Mouse (Mus musculus) embryonic facial prominence, embryonic 12.5 days (tissue): Measurements from ENCODE around the gene Sfxn1. TPM values are rescaled to one million over a fixed set of nuclear protein-coding genes. Genes with fewer than 3 reads are reported as not detected.

Experiments
- ATAC-seq: fragments of 200-750 bp; cut with Nextera tagmentation; 2 replicates; pipeline ENCODE4 v1.8.0; 2017; ENCODE audit not compliant: insufficient number of reproducible peaks, insufficient read depth, low FRiP score, low TSS enrichment
- H3K27ac ChIP-seq: fragments of 300-500 bp; sonication (generic); 2 replicates; pipeline ENCODE4 v1.5.1; 2016; ENCODE audit warnings: mild to moderate bottlenecking
- H3K27me3 ChIP-seq: fragments of 300-500 bp; sonication (generic); 2 replicates; pipeline ENCODE4 v1.6.1; 2016; ENCODE audit warnings: mild to moderate bottlenecking, moderate library complexity
- H3K36me3 ChIP-seq: fragments of 300-500 bp; sonication (generic); 2 replicates; pipeline ENCODE4 v1.6.1; 2016; ENCODE audit warnings: mild to moderate bottlenecking
- H3K4me1 ChIP-seq: fragments of 300-500 bp; sonication (generic); 2 replicates; pipeline ENCODE4 v1.6.1; 2016
- H3K4me2 ChIP-seq: fragments of 300-500 bp; sonication (generic); replicated peaks from 2 replicates; pipeline ENCODE4 v1.6.1; 2016; ENCODE audit warnings: mild to moderate bottlenecking, moderate library complexity
- H3K4me3 ChIP-seq: fragments of 300-500 bp; sonication (generic); 2 replicates; pipeline ENCODE4 v1.5.1; 2016; ENCODE audit warnings: mild to moderate bottlenecking
- H3K9ac ChIP-seq: fragments of 300-500 bp; sonication (generic); 2 replicates; pipeline ENCODE4 v1.6.1; 2016; ENCODE audit warnings: mild to moderate bottlenecking, moderate library complexity
- H3K9me3 ChIP-seq: fragments of 300-500 bp; sonication (generic); 2 replicates; pipeline ENCODE4 v1.6.1; 2016; ENCODE audit warnings: mild to moderate bottlenecking, moderate library complexity
- WGBS: fragments of 180-500 bp; shearing (Covaris S2); methylation state at CpG from one replicate; pipeline ENCODE4 v1.1.7; 2016; 5-methylcytosine and 5-hydroxymethylcytosine counted together
- polyA plus RNA-seq: library from polyadenylated mRNA; unstranded; fragments of >200 nt; fragmentation: Nextera tagmentation; extraction: Ambion mirVana; gene quantifications from 2 replicates; pipeline ENCODE4 v1.2.1, GENCODE M21; 2016

The Sfxn1 gene
- 67.0 and 67.1 TPM in 2 replicates for polyA plus RNA-seq

- H3K36me3 ChIP-seq: no peaks in the 10 kb centered on the region
- peak within 1 kb of the TSS; percentile 75 for H3K9ac ChIP-seq
- no peaks in the 10 kb centered on the region for H3K27me3 ChIP-seq
- peaks cover 9% of the 10 kb centered on the region; the same call in 1 of the 2 replicates for H3K4me1 ChIP-seq
- H3K27ac ChIP-seq: peak within 1 kb of the TSS; percentile 72
- H3K4me2 ChIP-seq: peak within 1 kb of the TSS; percentile 68
- H3K9me3 ChIP-seq: no peaks in the 10 kb centered on the region
- peak; percentile 85 for ATAC-seq
- peak within 1 kb of the TSS; percentile 68 for H3K4me3 ChIP-seq
- WGBS: under 1% methylated on average over 55 of the region's 74 CpGs
Measured at GRCm38 (mm10) chr13:54071606-54072331, at the start of gene Sfxn1. Gene Sfxn1, plus strand, starts transcription at chr13:54071869.

- 38% methylated on average over 5 of the region's 5 CpGs for WGBS
- Histone ChIP-seq H3K36me3 (no peaks in the 10 kb centered on the region), H3K27ac (no peak overlapping the region), H3K9me3 (no peaks in the 10 kb centered on the region), H3K4me2 (no peak overlapping the region), H3K4me1 (no peaks in the 10 kb centered on the region), H3K9ac (no peak overlapping the region), H3K4me3 (no peak overlapping the region), H3K27me3 (no peaks in the 10 kb centered on the region)
- no peak for ATAC-seq
Measured at GRCm38 (mm10) chr13:54023311-54023710, 48.4 kb upstream of the Sfxn1 start.

GRCm38 (mm10) chr13:54027079-54027478 is 44.6 kb upstream of the Sfxn1 start:
- Histone ChIP-seq H3K27ac (no peak overlapping the region), H3K27me3 (no peaks in the 10 kb centered on the region), H3K9me3 (no peaks in the 10 kb centered on the region), H3K4me1 (no peaks in the 10 kb centered on the region), H3K4me2 (no peak overlapping the region), H3K9ac (no peak overlapping the region), H3K36me3 (no peaks in the 10 kb centered on the region), H3K4me3 (no peak overlapping the region)
- 78% methylated on average over 7 of the region's 7 CpGs for WGBS
- ATAC-seq: no peak

GRCm38 (mm10) chr13:54033653-54034052 is 38.0 kb upstream of the Sfxn1 start:
- no peaks in the 10 kb centered on the region for H3K36me3 ChIP-seq
- no peak for ATAC-seq

GRCm38 (mm10) chr13:54035541-54035940 is 36.1 kb upstream of the Sfxn1 start:
- WGBS: 80% methylated on average over 1 of the region's 1 CpGs
- H3K4me1 ChIP-seq: no peaks in the 10 kb centered on the region
- H3K9ac ChIP-seq: no peak overlapping the region
- H3K36me3 ChIP-seq: no peaks in the 10 kb centered on the region
- H3K4me2 ChIP-seq: no peak overlapping the region
- H3K27ac ChIP-seq: no peak overlapping the region
- ATAC-seq: no peak
- no peaks in the 10 kb centered on the region for H3K27me3 ChIP-seq
- H3K9me3 ChIP-seq: no peaks in the 10 kb centered on the region
- H3K4me3 ChIP-seq: no peak overlapping the region

More at GRCm38 (mm10) chr13:54033653-54034052, 38.0 kb upstream of the Sfxn1 start:
- H3K9me3 ChIP-seq: no peaks in the 10 kb centered on the region
- H3K4me2 ChIP-seq: no peak overlapping the region
- WGBS: 76% methylated on average over 4 of the region's 4 CpGs
- no peaks in the 10 kb centered on the region for H3K27me3 ChIP-seq
- H3K4me3 ChIP-seq: no peak overlapping the region
- no peaks in the 10 kb centered on the region for H3K4me1 ChIP-seq
- no peak overlapping the region for H3K9ac ChIP-seq
- no peak overlapping the region for H3K27ac ChIP-seq

GRCm38 (mm10) chr13:54037936-54038335 is 33.7 kb upstream of the Sfxn1 start:
- H3K4me3 ChIP-seq: no peak overlapping the region
- H3K9me3 ChIP-seq: no peaks in the 10 kb centered on the region
- H3K4me1 ChIP-seq: no peaks in the 10 kb centered on the region
- H3K27me3 ChIP-seq: no peaks in the 10 kb centered on the region
- no peaks in the 10 kb centered on the region for H3K36me3 ChIP-seq
- H3K27ac ChIP-seq: no peak overlapping the region
- 88% methylated on average over 4 of the region's 4 CpGs for WGBS
- H3K4me2 ChIP-seq: no peak overlapping the region
- H3K9ac ChIP-seq: no peak overlapping the region
- no peak for ATAC-seq

GRCm38 (mm10) chr13:54040256-54040655 is 31.4 kb upstream of the Sfxn1 start:
- Histone ChIP-seq H3K36me3 (no peaks in the 10 kb centered on the region), H3K27me3 (no peaks in the 10 kb centered on the region), H3K9me3 (no peaks in the 10 kb centered on the region), H3K27ac (no peak overlapping the region), H3K4me2 (no peak overlapping the region), H3K4me3 (no peak overlapping the region), H3K4me1 (0 out of 2 replicates have a peak, but pooled peaks cover 4% of the 10 kb centered on the region), H3K9ac (no peak overlapping the region)
- no peak for ATAC-seq
- WGBS: 93% methylated on average over 2 of the region's 2 CpGs

- no peak for ATAC-seq
- H3K4me3 ChIP-seq: no peak overlapping the region
- H3K36me3 ChIP-seq: no peaks in the 10 kb centered on the region
- no peak overlapping the region for H3K9ac ChIP-seq
- H3K27ac ChIP-seq: no peak overlapping the region
- peaks cover 7% of the 10 kb centered on the region; the same call in 1 of the 2 replicates for H3K4me1 ChIP-seq
- H3K9me3 ChIP-seq: no peaks in the 10 kb centered on the region
- peaks cover 12% of the 10 kb centered on the region for H3K27me3 ChIP-seq
- WGBS: 83% methylated on average over 7 of the region's 7 CpGs
- no peak overlapping the region for H3K4me2 ChIP-seq
Measured at GRCm38 (mm10) chr13:54048679-54049352, 22.9 kb upstream of the Sfxn1 start.

GRCm38 (mm10) chr13:54051641-54052040 is 20.0 kb upstream of the Sfxn1 start:
- H3K4me3 ChIP-seq: no peak overlapping the region

GRCm38 (mm10) chr13:54054962-54055361 is 16.7 kb upstream of the Sfxn1 start:
- 1% methylated on average over 20 of the region's 20 CpGs for WGBS

More at GRCm38 (mm10) chr13:54051641-54052040, 20.0 kb upstream of the Sfxn1 start:
- no peak for ATAC-seq
- H3K4me2 ChIP-seq: no peak overlapping the region
- peaks cover 36% of the 10 kb centered on the region for H3K27me3 ChIP-seq
- H3K36me3 ChIP-seq: no peaks in the 10 kb centered on the region
- H3K4me1 ChIP-seq: peaks cover 13% of the 10 kb centered on the region; the same call in 1 of the 2 replicates
- H3K27ac ChIP-seq: no peak overlapping the region
- no peak overlapping the region for H3K9ac ChIP-seq
- H3K9me3 ChIP-seq: no peaks in the 10 kb centered on the region
- 57% methylated on average over 7 of the region's 7 CpGs for WGBS

GRCm38 (mm10) chr13:54055448-54055861 is 16.2 kb upstream of the Sfxn1 start, which contains the start of gene Drd1:
Gene Drd1, minus strand, starts transcription at chr13:54055705.
- Histone ChIP-seq H3K9ac (peak within 1 kb of the TSS; percentile 30; the same call in 1 of the 2 replicates), H3K27ac (no peak within 1 kb of the TSS), H3K36me3 (no peaks in the 10 kb centered on the region), H3K4me3 (peak within 1 kb of the TSS; percentile 42), H3K9me3 (no peaks in the 10 kb centered on the region), H3K27me3 (peaks cover 36% of the 10 kb centered on the region), H3K4me1 (peaks cover 7% of the 10 kb centered on the region; the same call in 1 of the 2 replicates), H3K4me2 (peak within 1 kb of the TSS; percentile 89)
- peak; percentile 74; the same call in 1 of the 2 replicates for ATAC-seq
- 0% methylated on average over 28 of the region's 31 CpGs for WGBS

More at GRCm38 (mm10) chr13:54054962-54055361, 16.7 kb upstream of the Sfxn1 start:
- H3K27me3 ChIP-seq: peaks cover 36% of the 10 kb centered on the region
- H3K4me2 ChIP-seq: peak overlapping the region; percentile 89
- H3K9ac ChIP-seq: peak overlapping the region; percentile 30; the same call in 1 of the 2 replicates
- H3K4me1 ChIP-seq: peaks cover 11% of the 10 kb centered on the region; the same call in 1 of the 2 replicates
- H3K9me3 ChIP-seq: no peaks in the 10 kb centered on the region
- no peaks in the 10 kb centered on the region for H3K36me3 ChIP-seq
- 0 out of 2 replicates have a peak, but pooled peaks have one; percentile 28 for ATAC-seq
- H3K27ac ChIP-seq: no peak overlapping the region
- H3K4me3 ChIP-seq: peak overlapping the region; percentile 42
